ENCODE assay signal across 8 mouse cellular contexts in genomic region chr10:45051125-45051744, GRCm38 (mm10). TPM values are rescaled to one million over a fixed set of nuclear protein-coding genes. Genes with fewer than 3 reads are reported as not detected.
DNase-seq lines count a peak whose midpoint lies in the region; ATAC-seq and TF ChIP-seq lines count a peak whose summit lies in the region.

No protein-coding gene starts in this region.

- WGBS in forebrain, embryonic 14.5 days, result 59% methylated on average over 11 of the region's 11 CpGs
- 60% methylated on average over 11 of the region's 11 CpGs for WGBS in hindbrain, embryonic 12.5 days

- no peaks in the 10 kb centered on the region for H3K9me3 ChIP-seq in G1E (replicated peaks)
- no peaks in the 10 kb centered on the region for H3K9me3 ChIP-seq in forebrain, embryonic 14.5 days (replicated peaks; ENCODE audit: control insufficient read depth, low read length)
- H3K9me3 ChIP-seq in hindbrain, embryonic 12.5 days (replicated peaks), result no peaks in the 10 kb centered on the region

- no peak overlapping the region for H3K4me2 ChIP-seq in forebrain, embryonic 14.5 days (ENCODE audit: low read length)
- no peak overlapping the region for H3K4me2 ChIP-seq in hindbrain, embryonic 12.5 days (replicated peaks)

- no peak overlapping the region for H3K9ac ChIP-seq in forebrain, embryonic 14.5 days (ENCODE audit: low read length)
- no peak overlapping the region for H3K9ac ChIP-seq in hindbrain, embryonic 12.5 days

- peak; percentile 12 for DNase-seq in G1E (ENCODE audit: low spot score)
- DNase-seq in c-Kit-positive CD71-negative TER-119-negative erythroid progenitor cells, embryonic 14.5 days (ENCODE audit: low read depth), result peak; percentile 77
- DNase-seq in forebrain, embryonic 14.5 days (ENCODE audit: low spot score), result peak; percentile 92
- peak; percentile 24 for DNase-seq in layer of hippocampus, adult 9-11 months
- DNase-seq in lung, postnatal 10 days, result peak; percentile 89
- DNase-seq in retina, adult 2 months (ENCODE audit: low read depth, low spot score), result peak; percentile 60
- DNase-seq in thymus, postnatal 14 days, result peak; percentile 77

- H3K36me3 ChIP-seq in G1E (replicated peaks), result no peaks in the 10 kb centered on the region
- no peaks in the 10 kb centered on the region for H3K36me3 ChIP-seq in forebrain, embryonic 14.5 days (ENCODE audit: control insufficient read depth, insufficient read depth, low read length)
- no peaks in the 10 kb centered on the region for H3K36me3 ChIP-seq in hindbrain, embryonic 12.5 days

- ATAC-seq in G1E (ENCODE audit: extremely low read depth, insufficient number of reproducible peaks, low FRiP score, poor library complexity, severe bottlenecking), result 0 out of 2 replicates have a peak, but pooled peaks have one; percentile 22
- ATAC-seq in forebrain, embryonic 14.5 days, result peak; percentile 88
- peak; percentile 56 for ATAC-seq in hindbrain, embryonic 12.5 days (ENCODE audit: low FRiP score)

- no peak overlapping the region for H3K4me3 ChIP-seq in G1E (ENCODE audit: low read depth, low read length)
- H3K4me3 ChIP-seq in forebrain, embryonic 14.5 days (ENCODE audit: low read depth, low read length), result no peak overlapping the region
- no peak overlapping the region for H3K4me3 ChIP-seq in hindbrain, embryonic 12.5 days

- peak; percentile 46; the same call in 1 of the 2 replicates for TF ChIP-seq CTCF in G1E (IDR thresholded peaks at IDR 0.05; ENCODE audit: low read depth, low read length)

- no peaks in the 10 kb centered on the region for H3K27me3 ChIP-seq in G1E (ENCODE audit: insufficient read depth, low read length)
- no peaks in the 10 kb centered on the region for H3K27me3 ChIP-seq in forebrain, embryonic 14.5 days (replicated peaks; ENCODE audit: control insufficient read depth, insufficient read depth, low read length)
- no peaks in the 10 kb centered on the region for H3K27me3 ChIP-seq in hindbrain, embryonic 12.5 days

- H3K4me1 ChIP-seq in G1E (ENCODE audit: insufficient read depth, low read depth, low read length), result peaks cover 15% of the 10 kb centered on the region
- H3K4me1 ChIP-seq in forebrain, embryonic 14.5 days (ENCODE audit: control insufficient read depth, insufficient read depth, low read length), result no peaks in the 10 kb centered on the region
- no peaks in the 10 kb centered on the region for H3K4me1 ChIP-seq in hindbrain, embryonic 12.5 days

- no peak overlapping the region for H3K27ac ChIP-seq in forebrain, embryonic 14.5 days (ENCODE audit: low read depth, low read length)
- H3K27ac ChIP-seq in hindbrain, embryonic 12.5 days, result no peak overlapping the region

RNA-seq across cellular contexts. Expression of gene Prep, which starts 15.8 kb away (rescaled TPM):
- total RNA-seq in G1E (2014; fragmentation: Nextera tagmentation) (17.4 and 18.3 TPM in 2 replicates), G1E (2017) (14.4 and 14.9 TPM in 2 replicates)
- 25.8 and 30.7 TPM in 2 replicates for polyA plus RNA-seq in G1E (2012)
- 14.2 and 16.7 TPM in 2 replicates for polyA plus RNA-seq in forebrain, embryonic 14.5 days (2014; fragmentation: Nextera tagmentation; extraction: Ambion mirVana)
- 29.0 and 29.5 TPM in 2 replicates for polyA plus RNA-seq in hindbrain, embryonic 12.5 days (2016; fragmentation: Nextera tagmentation; extraction: Ambion mirVana)

Comparison
In these comparisons a context has a peak if more than half of its experiments do, and no peak if none do; other contexts are left out.
1. ATAC-seq: peak in every context shown above with its lines; median percentile 88 in forebrain, embryonic 14.5 days; 56 in hindbrain, embryonic 12.5 days; 22 in G1E.
2. DNase-seq: peak in every context shown above with its lines; median percentile 92 in forebrain, embryonic 14.5 days; 89 in lung, postnatal 10 days; 77 in c-Kit-positive CD71-negative TER-119-negative erythroid progenitor cells, embryonic 14.5 days; 77 in thymus, postnatal 14 days; 60 in retina, adult 2 months; 24 in layer of hippocampus, adult 9-11 months; 12 in G1E.